Mouse (Mus musculus): ENCODE results near the gene Scml4.

DNA sequence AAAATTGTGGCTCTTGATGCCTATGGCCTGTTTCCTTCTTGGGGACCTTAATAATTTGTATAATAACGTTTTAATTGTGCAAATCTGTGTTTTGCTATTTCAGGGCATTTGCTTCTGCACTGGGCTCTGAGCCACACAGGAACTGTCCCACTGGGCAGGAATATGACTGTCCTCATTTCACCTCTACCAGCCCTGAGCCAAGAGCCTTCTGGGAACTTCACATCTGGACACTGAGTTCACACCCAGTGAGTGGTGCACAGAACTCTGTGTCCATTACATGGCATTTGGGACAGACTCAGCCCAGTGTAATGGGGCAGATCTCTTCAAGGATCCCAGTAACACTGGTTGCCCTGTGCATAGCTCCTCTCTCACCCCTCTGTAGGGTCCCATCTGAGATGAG, 16.8 kb upstream of the Scml4 start:
- no peak for TF ChIP-seq BHLHE40 (IDR thresholded peaks at IDR 0.05; ENCODE audit: borderline replicate concordance, low read depth, low read length)
- TF ChIP-seq ZC3H11A (IDR thresholded peaks at IDR 0.05; ENCODE audit: low read depth, low read length): no peak
- TF ChIP-seq CTCF (IDR thresholded peaks at IDR 0.05 in 2 of 3, conservative IDR thresholded peaks at IDR 0.05 in 1 of 3; ENCODE audit: control insufficient read depth in 1 of 3, insufficient read depth in 1 of 3, low read depth in 2 of 3, low read length in 3 of 3, poor library complexity in 1 of 3, severe bottlenecking in 1 of 3): no peak
- no peak for TF ChIP-seq ZNF384 (IDR thresholded peaks at IDR 0.05; ENCODE audit: low read depth, low read length)
- TF ChIP-seq RAD21 (IDR thresholded peaks at IDR 0.05; ENCODE audit: low read depth, low read length): no peak

Measured in MEL (cell line).